Mouse (Mus musculus) liver, embryonic 15.5 days (tissue): Measurements from ENCODE around the gene Ap2b1. TPM values are rescaled to one million over a fixed set of nuclear protein-coding genes. Genes with fewer than 3 reads are reported as not detected.
"Not testable (repeated sequence)": the region's sequence is repeated elsewhere in the genome, so short reads cannot be mapped to it uniquely, and the experiment has no call there.

Source experiments
- ATAC-seq: fragments of 200-750 bp; cut with Nextera tagmentation; 2 replicates; pipeline ENCODE4 v1.8.0; 2017; ENCODE audit warnings: moderate number of reproducible peaks, mild to moderate bottlenecking, moderate library complexity; ENCODE audit not compliant: insufficient read depth
- H3K27ac ChIP-seq: fragments of 300-500 bp; sonication (generic); replicated peaks from 2 replicates; pipeline ENCODE4 v1.5.1; 2015; ENCODE audit warnings: mild to moderate bottlenecking, inconsistent platforms
- H3K27me3 ChIP-seq: fragments of 300-500 bp; sonication (generic); 2 replicates; pipeline ENCODE4 v1.6.1; 2015; ENCODE audit warnings: mild to moderate bottlenecking, inconsistent platforms
- H3K36me3 ChIP-seq: fragments of 300-500 bp; sonication (generic); replicated peaks from 2 replicates; pipeline ENCODE4 v1.6.1; 2015; ENCODE audit warnings: moderate library complexity, mild to moderate bottlenecking, inconsistent platforms
- H3K4me1 ChIP-seq: fragments of 300-500 bp; sonication (generic); replicated peaks from 2 replicates; pipeline ENCODE4 v1.6.1; 2015; ENCODE audit warnings: inconsistent platforms
- H3K4me2 ChIP-seq: fragments of 300-500 bp; sonication (generic); 2 replicates; pipeline ENCODE4 v1.6.1; 2015; ENCODE audit warnings: moderate library complexity, mild to moderate bottlenecking, inconsistent platforms
- H3K4me3 ChIP-seq: fragments of 300-500 bp; sonication (generic); replicated peaks from 2 replicates; pipeline ENCODE4 v1.5.1; 2015; ENCODE audit warnings: mild to moderate bottlenecking, inconsistent platforms
- H3K9ac ChIP-seq: fragments of 300-500 bp; sonication (generic); 2 replicates; pipeline ENCODE4 v1.6.1; 2015; ENCODE audit warnings: moderate library complexity, mild to moderate bottlenecking, inconsistent platforms
- H3K9me3 ChIP-seq: fragments of 300-500 bp; sonication (generic); replicated peaks from 2 replicates; pipeline ENCODE4 v1.6.1; 2016; ENCODE audit warnings: inconsistent platforms
- WGBS: fragments of 180-500 bp; shearing (Covaris S2); methylation state at CpG from one replicate; pipeline ENCODE4 v1.1.7; 2015; ENCODE audit warnings: mixed read lengths; ENCODE audit not compliant: insufficient replicate concordance; 5-methylcytosine and 5-hydroxymethylcytosine counted together
- polyA plus RNA-seq: library from polyadenylated mRNA; unstranded; fragments of >200 nt; fragmentation: Nextera tagmentation; extraction: Ambion mirVana; gene quantifications from 2 replicates; pipeline ENCODE4 v1.2.1, GENCODE M21; 2015

Gene Ap2b1
- polyA plus RNA-seq = 18.6 and 19.6 TPM in 2 replicates

DNA sequence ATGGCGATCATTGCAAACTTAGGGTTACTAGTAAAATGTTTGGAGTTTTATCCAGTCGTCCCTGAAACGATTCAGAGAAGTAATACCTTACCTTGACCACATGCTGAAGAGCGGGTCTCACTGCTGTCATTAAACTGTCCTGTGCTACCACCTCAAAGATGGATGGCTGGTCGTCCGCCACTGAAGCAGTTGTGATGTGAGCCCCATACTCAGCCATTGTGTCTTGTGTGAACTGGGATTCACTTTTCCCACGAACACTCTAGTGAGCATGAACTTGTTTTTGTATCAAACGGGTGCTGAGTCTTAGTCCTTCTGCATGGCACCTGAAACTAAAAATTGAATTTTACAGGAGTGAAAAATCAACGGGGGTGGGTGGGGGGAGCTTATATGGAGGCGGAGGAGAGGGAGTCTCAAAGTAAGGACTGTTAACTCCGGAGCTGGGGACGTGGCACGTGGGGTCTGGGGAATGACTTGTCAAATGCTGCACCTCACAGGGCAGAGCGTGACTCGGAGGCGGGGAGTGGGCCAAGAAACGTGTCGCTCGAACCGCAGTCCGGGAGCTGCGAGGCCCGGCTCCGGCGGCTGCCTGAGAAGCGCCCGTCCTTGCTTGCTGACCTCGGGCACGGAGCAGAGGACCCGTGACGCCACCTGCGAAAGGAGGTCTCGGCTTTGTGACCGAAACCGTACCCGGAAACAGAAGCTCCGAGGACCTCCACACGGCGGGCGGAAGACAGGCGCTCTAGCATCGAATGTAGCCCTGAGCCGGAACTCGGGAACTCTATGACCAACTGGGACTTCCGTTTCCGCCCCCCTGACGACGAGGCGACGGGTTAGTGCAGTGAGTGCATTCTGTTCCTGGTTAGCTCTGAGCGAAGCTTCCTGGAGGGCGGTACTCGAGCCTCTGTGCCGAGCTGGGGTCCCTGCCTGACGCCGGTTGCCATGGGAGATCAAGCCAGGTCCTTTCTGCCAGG is at the start of gene Ap2b1:
Gene Ap2b1 (plus strand): TSS at position 800 of the 971 bp plus-strand sequence.
- Histone ChIP-seq H3K4me3 (peak within 1 kb of the TSS; percentile 82), H3K36me3 (peaks cover 36% of the 10 kb centered on the region), H3K9me3 (no peaks in the 10 kb centered on the region), H3K4me2 (peak within 1 kb of the TSS; percentile 77), H3K4me1 (peaks cover 58% of the 10 kb centered on the region), H3K27ac (peak within 1 kb of the TSS; percentile 94), H3K9ac (peak within 1 kb of the TSS; percentile 82), H3K27me3 (no peaks in the 10 kb centered on the region)
- peak; percentile 85 for ATAC-seq
- WGBS = 2% methylated on average over 56 of the region's 56 CpGs

DNA sequence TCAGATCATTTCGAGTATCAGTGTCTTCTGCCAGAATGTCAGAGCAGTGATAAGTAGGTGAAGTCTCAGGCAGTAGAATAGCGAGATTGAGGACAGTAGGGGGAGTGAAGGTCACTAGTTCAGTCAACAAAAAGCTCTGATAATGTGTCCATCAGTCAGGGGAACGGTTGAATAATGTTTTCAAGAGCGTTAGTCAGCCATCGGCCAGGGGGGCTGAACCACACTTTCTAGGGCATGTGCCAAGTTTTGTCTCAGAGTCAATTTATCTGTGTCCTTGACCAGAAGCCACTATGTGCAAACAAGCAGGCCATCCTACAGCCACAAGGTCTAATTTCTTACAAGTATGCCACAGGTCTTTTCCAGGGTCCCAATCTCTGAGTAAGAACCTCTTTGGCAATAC is 41.6 kb upstream of the Ap2b1 start:
- peaks cover 34% of the 10 kb centered on the region for H3K36me3 ChIP-seq
- H3K27me3 ChIP-seq, ATAC-seq, H3K4me1 ChIP-seq, H3K9me3 ChIP-seq, H3K4me2 ChIP-seq, H3K4me3 ChIP-seq, H3K27ac ChIP-seq, H3K9ac ChIP-seq: not testable (repeated sequence)
- WGBS = 56% methylated on average over 5 of the region's 5 CpGs

DNA sequence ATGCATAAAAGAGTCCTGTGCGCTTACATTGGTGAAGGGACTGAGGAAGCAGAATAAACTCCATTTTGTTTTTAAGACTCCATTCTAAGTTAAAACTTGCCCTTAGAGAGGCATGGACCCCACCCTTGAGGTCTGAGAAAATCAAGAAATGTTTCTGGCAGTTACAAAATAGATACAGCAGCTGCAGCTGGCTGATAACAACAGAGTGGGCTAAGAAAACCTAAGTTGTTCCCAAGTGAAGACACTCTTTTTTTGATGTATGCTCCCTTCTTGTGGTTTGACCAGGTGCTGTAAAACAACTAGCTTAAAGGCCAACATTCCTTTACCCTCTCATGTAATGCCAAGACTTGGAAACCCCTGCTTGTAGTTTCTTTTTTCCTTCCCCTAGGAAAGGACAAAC is 36.2 kb upstream of the Ap2b1 start:
- Histone ChIP-seq H3K4me3 (no peak overlapping the region), H3K9ac (no peak overlapping the region)
- 54% methylated on average over 1 of the region's 1 CpGs for WGBS

DNA sequence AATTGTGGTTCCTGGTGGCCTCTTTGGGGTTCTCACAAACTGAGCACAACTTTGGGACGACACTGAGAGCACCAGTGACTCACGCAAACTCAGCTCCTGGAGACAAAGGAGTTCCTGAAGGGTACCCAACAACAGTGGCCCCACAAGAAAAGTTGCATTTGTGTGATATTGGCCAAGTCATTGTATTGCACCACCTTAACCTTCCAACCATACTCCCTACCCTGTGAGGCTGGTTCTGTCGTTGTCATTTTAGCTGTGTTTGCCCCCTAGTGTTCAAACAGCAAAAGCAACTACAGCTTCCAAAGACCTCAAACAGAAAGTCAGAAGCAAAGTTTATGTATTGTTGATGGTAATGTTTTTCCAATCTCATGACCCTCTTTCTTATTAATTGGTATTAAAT is 35.7 kb upstream of the Ap2b1 start:
- Histone ChIP-seq H3K4me1 (peaks cover 26% of the 10 kb centered on the region), H3K4me2 (peak overlapping the region; percentile 59), H3K9ac (no peak overlapping the region), H3K27ac (peak overlapping the region; percentile 93), H3K9me3 (no peaks in the 10 kb centered on the region), H3K4me3 (no peak overlapping the region), H3K27me3 (no peaks in the 10 kb centered on the region), H3K36me3 (peaks cover 21% of the 10 kb centered on the region)
- ATAC-seq = peak; percentile 87
- 27% methylated on average over 3 of the region's 3 CpGs for WGBS

More for the DNA sequence above, 36.2 kb upstream of the Ap2b1 start:
- Histone ChIP-seq H3K4me2 (peak overlapping the region; percentile 59), H3K27me3 (no peaks in the 10 kb centered on the region), H3K9me3 (no peaks in the 10 kb centered on the region), H3K4me1 (peaks cover 26% of the 10 kb centered on the region), H3K27ac (peak overlapping the region; percentile 93), H3K36me3 (peaks cover 21% of the 10 kb centered on the region)
- ATAC-seq = peak; percentile 94

DNA sequence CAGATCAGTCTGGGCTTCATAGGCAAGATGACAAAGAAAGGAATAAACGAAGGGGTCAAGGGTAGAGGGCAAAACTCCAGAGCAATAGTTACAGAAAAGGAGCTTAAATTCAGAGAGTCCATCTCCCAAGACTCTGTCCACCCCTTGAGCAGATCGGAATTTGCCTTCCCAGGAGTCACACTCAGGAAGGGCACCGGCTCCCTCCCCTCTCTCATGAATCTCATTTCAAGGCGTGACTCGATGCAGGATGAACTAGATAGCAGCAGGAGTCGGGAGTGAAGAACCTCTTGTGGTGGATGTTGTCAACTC is 28.0 kb upstream of the Ap2b1 start:
- no peaks in the 10 kb centered on the region for H3K9me3 ChIP-seq
- peak overlapping the region; percentile 60 for H3K4me3 ChIP-seq
- peak overlapping the region; percentile 46 for H3K9ac ChIP-seq
- peak overlapping the region; percentile 71 for H3K4me2 ChIP-seq
- H3K4me1 ChIP-seq = peaks cover 25% of the 10 kb centered on the region
- H3K36me3 ChIP-seq = peaks cover 19% of the 10 kb centered on the region
- WGBS = 2% methylated on average over 6 of the region's 6 CpGs
- ATAC-seq = peak; percentile 7
- peaks cover 18% of the 10 kb centered on the region for H3K27me3 ChIP-seq
- H3K27ac ChIP-seq = peak overlapping the region; percentile 84

DNA sequence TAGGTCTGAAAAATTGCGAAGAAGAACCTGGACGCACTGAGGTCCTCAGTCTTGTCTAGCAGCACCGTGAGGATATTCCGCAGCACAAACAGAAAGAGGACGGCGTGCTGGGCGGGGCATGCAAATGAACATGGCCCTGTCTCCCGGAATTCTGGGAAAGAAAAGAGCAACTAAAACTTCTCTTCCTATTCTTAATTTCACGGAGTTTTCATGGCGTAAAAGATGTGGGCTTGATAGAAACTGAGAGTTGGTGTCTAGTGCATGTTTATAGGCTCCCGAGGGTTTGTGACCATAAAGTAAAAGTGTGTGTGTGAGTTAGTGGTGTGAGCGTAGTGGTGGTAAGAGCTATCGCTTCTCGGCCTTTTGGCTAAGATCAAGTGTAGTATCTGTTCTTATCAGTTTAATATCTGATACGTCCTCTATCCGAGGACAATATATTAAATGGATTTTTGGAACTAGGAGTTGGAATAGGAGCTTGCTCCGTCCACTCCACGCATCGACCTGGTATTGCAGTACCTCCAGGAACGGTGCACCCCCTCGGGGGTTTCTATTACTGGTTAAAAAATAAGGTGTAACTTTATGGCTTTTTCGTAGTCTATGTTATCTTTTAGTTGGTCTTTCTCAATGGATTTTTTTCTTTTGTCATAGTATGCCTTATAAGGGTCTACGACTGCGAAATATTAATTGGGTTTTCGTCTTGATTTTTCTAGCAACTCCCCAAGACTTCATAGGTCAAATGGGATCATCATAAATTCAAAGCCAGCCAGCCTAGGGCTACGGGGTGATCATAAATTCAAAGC is 27.5 kb upstream of the Ap2b1 start:
- Histone ChIP-seq H3K27ac (peak overlapping the region; percentile 84), H3K36me3 (peaks cover 25% of the 10 kb centered on the region), H3K27me3 (peaks cover 23% of the 10 kb centered on the region), H3K4me1 (peaks cover 25% of the 10 kb centered on the region), H3K4me3 (peak overlapping the region; percentile 60), H3K9me3 (no peaks in the 10 kb centered on the region), H3K9ac (peak overlapping the region; percentile 46), H3K4me2 (peak overlapping the region; percentile 71)
- ATAC-seq = peak; percentile 89
- WGBS = under 1% methylated on average over 26 of the region's 26 CpGs

DNA sequence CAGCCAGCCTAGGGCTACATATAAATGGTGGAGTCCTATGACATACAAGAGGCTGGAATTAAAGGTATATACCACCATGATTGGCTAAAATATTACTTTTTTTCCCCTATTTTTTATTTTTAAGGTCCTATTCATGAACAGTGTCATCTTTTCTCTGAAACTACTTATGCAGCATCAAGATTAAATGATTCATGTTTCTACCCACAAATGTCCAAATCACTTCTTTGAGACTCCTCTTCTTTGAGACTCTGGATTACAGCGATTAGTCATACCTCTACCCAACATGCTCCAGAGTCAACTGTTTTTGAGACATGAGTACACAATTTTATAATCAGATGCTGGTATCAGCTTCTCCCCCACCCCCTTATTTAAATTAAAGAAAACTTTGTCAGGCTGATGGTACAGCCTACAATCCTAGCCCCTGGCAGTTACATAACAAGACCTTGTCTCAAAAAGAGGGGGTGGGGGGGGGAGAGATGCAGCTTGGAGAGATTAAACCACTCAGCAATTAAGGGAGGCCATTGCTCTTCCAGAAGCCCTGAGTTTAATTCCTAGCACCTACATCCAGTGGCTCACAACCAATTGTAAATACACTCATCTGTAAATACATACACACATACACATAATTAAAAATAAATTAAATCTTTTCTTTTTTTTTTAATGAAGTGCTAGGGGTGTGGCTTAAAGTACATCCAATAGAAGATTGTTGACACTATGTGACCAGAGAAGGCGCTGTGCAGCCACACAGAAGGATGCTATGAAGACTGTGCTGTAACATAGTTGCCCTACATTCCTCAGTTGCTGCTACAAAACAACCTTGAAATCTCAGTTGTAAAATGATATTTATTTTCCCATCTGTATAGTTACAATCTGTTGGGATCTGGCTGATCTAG is 26.6 kb upstream of the Ap2b1 start:
- Histone ChIP-seq H3K27ac (peak overlapping the region; percentile 84), H3K4me3 (no peak overlapping the region), H3K27me3 (peaks cover 31% of the 10 kb centered on the region), H3K4me1 (peaks cover 25% of the 10 kb centered on the region), H3K9me3 (no peaks in the 10 kb centered on the region), H3K4me2 (peak overlapping the region; percentile 71), H3K9ac (no peak overlapping the region), H3K36me3 (peaks cover 33% of the 10 kb centered on the region)
- 14% methylated on average over 2 of the region's 2 CpGs for whole genome bisulfite sequencing
- ATAC-seq = peak; percentile 8

DNA sequence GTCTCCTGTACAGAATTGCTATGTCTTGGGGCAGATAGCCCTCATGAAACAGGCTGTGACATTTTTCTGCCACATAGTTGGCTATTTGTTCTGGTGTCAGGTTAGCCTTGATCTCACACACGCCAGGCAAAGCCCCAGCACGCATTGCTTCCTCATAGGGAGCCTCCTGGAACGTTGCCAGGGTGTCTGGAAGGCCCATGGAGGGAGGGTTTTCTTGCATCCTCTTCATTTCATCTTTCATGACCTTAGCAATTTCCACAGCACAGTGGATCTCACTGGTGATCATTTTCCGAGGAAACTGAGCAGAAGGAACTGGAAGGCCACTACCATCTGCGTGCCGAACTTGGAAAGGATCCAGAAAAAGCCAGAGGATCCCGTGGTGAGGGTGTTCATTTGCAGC is 22.6 kb upstream of the Ap2b1 start:
- no peak overlapping the region for H3K4me2 ChIP-seq
- H3K27me3 ChIP-seq = peaks cover 52% of the 10 kb centered on the region
- H3K4me1 ChIP-seq = peaks cover 17% of the 10 kb centered on the region
- H3K36me3 ChIP-seq = peaks cover 70% of the 10 kb centered on the region
- no peak overlapping the region for H3K4me3 ChIP-seq
- H3K27ac ChIP-seq = no peak overlapping the region
- no peak for ATAC-seq
- H3K9me3 ChIP-seq = no peaks in the 10 kb centered on the region
- no peak overlapping the region for H3K9ac ChIP-seq
- 56% methylated on average over 7 of the region's 7 CpGs for WGBS

DNA sequence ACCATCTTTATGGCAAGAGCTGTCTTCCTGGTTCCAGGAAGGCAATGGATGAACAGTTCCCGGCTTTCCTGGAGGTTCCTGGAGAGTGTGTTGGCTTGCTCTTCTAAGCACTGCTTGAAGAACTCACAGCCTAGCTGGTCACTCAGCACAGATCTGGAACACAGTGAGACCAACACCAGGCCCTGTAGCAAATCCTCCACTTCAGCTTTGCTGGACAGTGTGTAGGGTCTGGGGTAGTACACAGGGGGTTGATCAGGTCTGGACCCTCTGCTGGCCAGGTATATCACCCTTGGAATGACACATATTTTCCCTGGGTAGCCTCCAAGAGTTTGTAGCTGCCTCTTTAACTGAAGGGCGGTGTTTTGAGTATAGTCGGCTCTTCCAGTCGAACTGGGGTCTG is 19.8 kb upstream of the Ap2b1 start:
- Histone ChIP-seq H3K27me3 (peaks cover 71% of the 10 kb centered on the region), H3K36me3 (peaks cover 93% of the 10 kb centered on the region), H3K4me2 (no peak overlapping the region), H3K27ac (no peak overlapping the region), H3K4me3 (no peak overlapping the region), H3K4me1 (peaks cover 22% of the 10 kb centered on the region), H3K9ac (no peak overlapping the region), H3K9me3 (no peaks in the 10 kb centered on the region)
- WGBS = 80% methylated on average over 4 of the region's 4 CpGs
- ATAC-seq = no peak

DNA sequence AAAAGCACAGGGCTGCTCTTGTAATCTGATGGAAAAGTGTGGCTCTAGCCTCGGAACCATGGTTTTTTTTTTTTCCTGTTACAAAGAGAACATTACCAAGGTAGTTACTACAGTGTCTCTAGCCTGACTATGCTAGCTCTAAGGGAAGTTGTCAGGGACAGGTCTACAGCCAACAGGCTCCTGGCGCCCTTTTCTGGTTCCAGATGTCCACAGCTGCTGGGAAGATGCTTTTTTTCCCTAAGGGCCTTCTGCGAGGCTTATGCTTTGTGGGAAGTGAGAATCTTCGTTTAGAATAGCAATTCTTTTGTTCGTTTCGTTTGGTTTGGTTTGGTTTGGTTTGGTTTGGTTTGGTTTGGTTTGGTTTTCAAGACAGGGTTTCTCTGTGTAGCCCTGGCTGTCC is 19.1 kb upstream of the Ap2b1 start:
- Histone ChIP-seq H3K4me1 (peaks cover 28% of the 10 kb centered on the region), H3K36me3 (peaks cover 91% of the 10 kb centered on the region), H3K9me3 (no peaks in the 10 kb centered on the region), H3K9ac (no peak overlapping the region), H3K27ac (no peak overlapping the region), H3K27me3 (peaks cover 66% of the 10 kb centered on the region), H3K4me3 (no peak overlapping the region), H3K4me2 (no peak overlapping the region)
- ATAC-seq = no peak
- 65% methylated on average over 6 of the region's 6 CpGs for WGBS
